Mouse (Mus musculus): Measurements from ENCODE around the gene Syngr1.

The Syngr1 gene

GRCm38 (mm10) chr15:80091121-80091955 is at the start of gene Syngr1, which contains the start of gene Rpl3:
Syngr1 (plus strand) TSS chr15:80091334.
Rpl3 (minus strand) TSS chr15:80091868.
- CTCF ChIA-PET, result interaction anchor here (0.5 kb wide), 1 partner anchor 272 kb away, joined by 3 read pairs; no protein-coding TSS in a partner anchor

DNA sequence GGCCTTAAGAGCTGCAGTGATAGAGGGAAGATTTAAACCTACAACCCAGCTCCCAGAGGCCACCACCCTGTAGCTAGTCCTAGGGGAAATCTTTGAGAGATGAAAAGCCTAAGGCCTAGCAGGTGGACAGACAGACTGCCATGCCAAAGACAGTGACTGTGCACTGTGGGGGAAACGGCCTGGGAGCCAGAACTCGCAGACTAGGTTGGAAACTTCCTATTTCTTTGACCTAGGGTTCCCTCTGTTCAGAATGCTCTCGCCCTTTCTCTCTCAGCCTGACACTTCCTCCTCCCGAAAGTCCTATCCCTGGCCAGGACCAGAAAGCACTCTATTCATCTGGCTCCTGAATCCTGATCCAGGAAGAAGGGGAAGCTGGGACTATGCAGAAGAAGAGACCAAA is 49.0 kb upstream of the Syngr1 start:
- CTCF ChIA-PET, result no interaction called here

- CTCF ChIA-PET, result no interaction called here
Observed at GRCm38 (mm10) chr15:80044249-80044648, 46.9 kb upstream of the Syngr1 start.

DNA sequence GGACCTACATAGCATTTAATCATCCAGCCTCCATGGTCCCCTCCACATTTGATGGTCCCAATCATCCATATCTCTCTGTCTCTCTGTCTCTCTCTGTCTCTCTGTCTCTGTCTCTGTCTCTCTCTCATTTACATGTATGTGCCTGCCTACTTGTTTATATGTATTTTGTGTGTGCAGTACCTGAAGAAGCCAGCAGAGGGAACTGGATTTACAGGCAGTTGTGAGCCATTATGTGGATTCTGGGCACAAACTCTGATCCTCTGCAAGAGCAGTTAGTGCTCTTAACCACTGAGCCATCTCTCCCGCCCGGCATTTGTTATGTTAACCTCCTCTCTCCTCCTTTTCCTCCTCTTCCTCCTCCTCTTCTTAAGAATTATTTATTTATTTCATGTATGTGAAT is 45.4 kb upstream of the Syngr1 start:
- CTCF ChIA-PET, result no interaction called here

DNA sequence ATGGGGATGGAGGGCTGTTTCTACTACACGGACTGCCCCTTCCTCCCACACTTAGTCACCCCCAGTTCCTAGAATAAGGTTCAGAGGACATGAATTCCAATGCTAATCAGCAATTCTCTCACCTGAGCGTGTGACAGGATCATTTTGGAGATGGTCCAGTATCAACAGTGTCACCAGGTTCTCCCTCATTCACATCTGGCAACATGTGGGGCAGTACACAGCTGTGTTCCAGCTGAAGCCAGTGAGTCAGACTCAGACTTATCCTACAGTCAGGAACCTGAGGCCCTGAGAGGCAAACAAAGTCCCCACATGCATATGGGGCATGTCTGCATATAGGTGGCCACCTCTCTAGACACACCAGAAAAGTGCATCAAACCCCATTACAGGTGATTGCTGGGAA is 43.9 kb upstream of the Syngr1 start:
- CTCF ChIA-PET, result no interaction called here

DNA sequence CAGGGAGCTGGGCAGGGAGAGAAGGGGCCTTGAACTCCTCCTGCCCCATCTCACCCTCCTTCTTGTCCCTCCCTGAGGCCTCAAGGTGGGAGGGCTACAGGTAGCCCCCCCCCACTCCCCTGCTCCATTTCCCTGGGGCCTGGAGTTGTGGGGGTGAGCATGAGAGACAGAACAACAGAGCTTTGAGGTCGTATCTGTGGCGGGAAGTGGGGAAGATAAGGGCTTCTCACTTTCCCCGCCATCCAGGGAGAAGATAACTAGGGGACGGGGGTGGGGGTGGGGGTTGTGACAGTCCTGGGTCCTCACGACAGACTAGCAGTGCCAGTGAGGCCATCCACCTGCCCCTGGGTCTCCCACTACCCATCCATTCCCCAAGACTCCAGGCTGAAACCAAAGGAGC is 43.2 kb upstream of the Syngr1 start:
- CTCF ChIA-PET, result interaction anchor here (0.6 kb wide), 1 partner anchor 9 kb away, joined by 3 read pairs; no protein-coding TSS in a partner anchor

GRCm38 (mm10) chr15:80050093-80050492 is 41.0 kb upstream of the Syngr1 start:
- CTCF ChIA-PET, result interaction anchor here (0.7 kb wide), 1 partner anchor 446 kb away, joined by 9 read pairs; no protein-coding TSS in a partner anchor

- CTCF ChIA-PET, result no interaction called here
Observed at GRCm38 (mm10) chr15:80051092-80051761, 39.9 kb upstream of the Syngr1 start.

DNA sequence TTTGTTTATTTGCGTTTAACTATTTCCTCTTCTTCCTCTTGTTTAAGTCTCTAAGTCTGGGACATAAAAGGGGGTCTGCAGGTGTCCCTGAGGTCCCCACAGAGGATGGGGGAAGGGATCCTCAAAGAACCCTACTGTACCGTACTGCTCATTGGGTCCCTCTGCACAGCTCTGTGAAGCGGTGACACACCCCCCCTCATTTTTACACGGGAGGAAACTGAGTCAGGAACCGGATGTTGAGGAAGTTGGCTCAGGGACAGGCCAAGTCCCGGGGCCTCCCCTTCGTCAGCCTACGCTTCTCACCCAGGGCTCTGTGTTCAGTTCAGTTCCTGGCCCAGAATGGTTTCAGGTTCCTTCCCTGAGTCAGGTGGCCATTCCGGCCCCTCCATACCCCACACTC is 39.4 kb upstream of the Syngr1 start:
- CTCF ChIA-PET, result no interaction called here

DNA sequence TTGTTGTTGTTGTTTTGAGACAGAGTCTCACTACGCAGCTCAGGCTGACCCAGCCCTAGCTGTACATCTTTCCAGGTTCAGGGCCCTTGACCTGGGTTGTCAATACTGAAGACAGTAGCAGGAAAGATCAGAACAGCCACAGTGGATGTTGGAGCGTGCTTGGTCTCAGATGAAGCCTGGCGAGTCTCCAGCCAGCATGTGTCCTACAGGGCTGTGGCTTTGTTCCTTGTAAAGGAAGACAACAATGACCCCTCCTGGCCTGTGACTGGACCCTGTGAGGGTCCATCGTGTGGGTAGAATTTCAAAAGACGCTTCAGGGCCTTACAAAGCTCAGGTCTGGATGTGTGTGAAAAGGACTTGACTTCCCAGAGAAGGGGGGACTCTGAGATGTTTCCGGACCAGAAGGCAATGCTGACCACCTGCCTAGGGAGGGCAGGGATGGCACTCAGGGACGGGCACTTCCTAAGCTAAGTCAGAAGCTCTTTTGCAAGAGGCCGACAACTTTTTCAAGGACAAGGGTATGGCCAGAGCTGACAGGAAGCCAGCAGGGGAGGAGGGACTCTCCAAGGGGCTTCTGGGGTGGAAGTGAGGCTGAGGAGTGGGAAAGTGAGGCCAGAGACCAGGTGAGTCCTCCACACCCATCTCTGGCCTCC is 37.6 kb upstream of the Syngr1 start:
- CTCF ChIA-PET, result no interaction called here

GRCm38 (mm10) chr15:80054034-80054710 is 37.0 kb upstream of the Syngr1 start:
- CTCF ChIA-PET, result no interaction called here

GRCm38 (mm10) chr15:80058151-80058550 is 33.0 kb upstream of the Syngr1 start:
- CTCF ChIA-PET, result no interaction called here

DNA sequence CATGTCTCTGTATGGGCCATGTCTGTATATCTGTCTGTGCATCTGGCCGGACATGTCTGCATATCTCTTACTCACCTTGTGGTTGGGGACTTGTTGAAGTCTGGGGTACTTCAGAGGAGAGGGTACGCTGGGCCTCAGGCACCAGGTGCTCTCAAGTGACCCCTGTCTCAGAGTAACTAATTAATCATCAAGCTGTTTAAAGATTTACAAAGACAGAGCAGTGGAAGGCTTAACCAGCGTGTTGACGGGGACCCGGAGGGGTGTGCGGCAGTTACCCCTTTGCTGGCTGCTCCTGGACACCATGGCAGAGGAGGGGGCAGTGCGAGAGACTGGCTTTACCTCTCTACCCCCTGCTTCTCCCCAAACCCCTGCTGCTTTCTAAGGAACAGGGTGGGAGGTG is 31.5 kb upstream of the Syngr1 start:
- CTCF ChIA-PET, result no interaction called here

DNA sequence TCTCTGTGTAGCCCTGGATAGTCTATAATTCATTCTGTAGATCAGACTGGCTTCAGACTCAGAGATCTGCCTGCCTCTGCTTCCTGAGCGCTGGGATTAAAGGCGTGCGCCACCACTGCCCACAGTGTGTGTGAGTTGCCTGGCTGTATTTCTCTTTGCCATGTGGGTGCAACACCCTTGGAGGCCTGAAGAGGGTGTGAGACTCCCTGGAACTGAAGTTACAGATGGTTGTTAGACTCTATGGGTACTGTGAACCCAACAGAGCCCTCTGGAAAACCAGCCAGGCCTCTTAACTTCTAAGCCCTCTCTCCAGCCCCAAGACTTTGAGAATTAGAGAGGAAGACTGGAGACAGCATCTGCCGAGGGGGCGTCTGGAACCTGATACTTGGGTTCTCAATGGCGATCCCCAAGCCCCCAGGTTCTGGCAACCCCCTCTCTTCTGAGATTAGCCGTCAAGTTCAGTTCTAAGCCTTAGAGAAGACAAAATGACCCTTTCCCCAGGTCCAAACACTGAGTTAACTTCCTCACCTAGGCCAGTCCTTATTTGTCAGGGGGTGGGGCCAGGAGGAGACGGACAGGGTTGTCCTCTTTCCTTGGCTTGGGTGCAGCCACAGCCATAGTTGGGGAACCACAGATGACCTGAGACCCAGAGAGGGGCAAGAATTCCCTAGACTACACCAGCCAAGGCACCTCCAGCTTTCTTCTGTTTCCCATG is 30.6 kb upstream of the Syngr1 start:
- CTCF ChIA-PET, result no interaction called here

- CTCF ChIA-PET, result no interaction called here
Observed at GRCm38 (mm10) chr15:80061071-80061550, 30.0 kb upstream of the Syngr1 start.

DNA sequence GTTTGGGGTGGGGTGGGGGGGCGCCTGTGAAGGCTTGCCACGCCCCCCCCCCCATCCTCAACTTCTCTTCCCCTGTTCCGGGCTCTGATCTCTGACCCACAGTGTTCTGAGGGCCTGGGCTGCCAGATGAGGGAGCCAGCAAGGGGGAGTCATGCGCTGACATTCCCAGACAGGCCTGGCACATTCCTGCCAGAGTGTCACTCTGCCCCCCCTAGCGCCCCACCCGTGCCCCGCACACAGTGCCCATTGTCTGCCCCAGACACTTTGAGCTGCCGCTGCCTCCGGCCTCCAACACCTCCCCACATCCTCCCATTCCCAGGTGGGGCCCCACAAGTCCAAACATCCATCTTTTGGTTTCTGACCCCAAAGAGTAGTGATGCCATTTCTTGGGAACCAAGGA is 28.8 kb upstream of the Syngr1 start:
- CTCF ChIA-PET, result interaction anchor here (0.6 kb wide), 2 partner anchors 60 to 305 kb away, joined by 4 to 6 read pairs; no protein-coding TSS in a partner anchor

DNA sequence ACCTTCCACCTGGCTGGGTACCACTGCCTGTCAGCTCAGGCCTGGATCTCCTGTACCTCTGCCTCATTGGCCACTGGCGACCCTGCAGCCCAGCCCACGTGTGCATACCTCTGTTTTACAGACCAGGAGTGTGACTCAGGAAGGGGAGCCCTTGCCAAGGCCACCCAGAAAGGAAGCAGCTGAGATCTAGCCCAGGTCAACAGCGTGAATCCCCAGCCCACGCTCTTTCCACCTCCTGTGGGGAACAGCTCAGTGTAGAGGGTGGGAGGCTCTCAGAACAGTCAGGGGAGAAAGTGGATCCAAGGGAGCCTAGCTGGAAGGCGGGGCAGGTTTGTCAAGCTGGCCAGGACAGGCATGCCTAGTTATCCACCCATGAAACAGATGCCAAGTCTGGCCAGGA is 28.3 kb upstream of the Syngr1 start:
- CTCF ChIA-PET, result no interaction called here

DNA sequence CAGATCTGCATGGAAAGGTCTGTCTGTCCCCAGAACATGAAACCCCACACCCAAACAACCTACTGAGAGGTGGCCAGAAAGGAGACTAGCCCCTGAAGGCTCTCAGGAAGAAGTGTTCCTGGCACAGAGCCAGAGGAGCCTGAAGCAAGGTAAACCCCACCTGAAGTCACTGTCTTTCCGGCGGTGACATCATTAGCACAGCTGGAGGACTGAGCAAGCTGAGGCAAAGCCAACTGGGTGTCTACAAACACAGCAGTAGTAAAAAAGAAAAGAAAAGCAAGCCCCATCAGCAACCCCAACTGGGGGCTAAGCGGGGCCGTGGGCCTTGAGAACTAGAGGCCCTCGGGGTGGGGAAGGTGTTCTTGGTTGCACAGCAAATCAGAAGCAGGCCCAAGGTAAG is 26.2 kb upstream of the Syngr1 start:
- CTCF ChIA-PET, result no interaction called here

DNA sequence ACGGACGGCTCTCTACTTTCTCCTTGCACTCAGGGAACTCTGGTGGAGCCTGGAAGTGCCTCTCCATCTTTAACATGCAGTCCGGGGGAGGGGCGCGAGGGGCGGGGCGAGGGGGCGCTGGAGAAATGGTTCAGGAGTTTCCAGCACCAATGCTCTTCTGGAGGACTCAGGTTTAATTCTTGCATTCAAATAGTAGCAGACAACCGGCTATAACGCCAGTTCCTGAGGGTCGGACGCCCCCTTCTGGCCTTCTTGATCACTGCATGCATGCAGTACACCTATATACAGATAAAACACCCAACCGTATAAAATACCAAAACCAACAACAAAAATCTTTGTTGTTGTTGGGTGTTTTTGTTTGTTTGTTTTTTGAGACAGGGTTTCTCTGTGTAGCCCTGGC is 25.7 kb upstream of the Syngr1 start:
- CTCF ChIA-PET, result no interaction called here

DNA sequence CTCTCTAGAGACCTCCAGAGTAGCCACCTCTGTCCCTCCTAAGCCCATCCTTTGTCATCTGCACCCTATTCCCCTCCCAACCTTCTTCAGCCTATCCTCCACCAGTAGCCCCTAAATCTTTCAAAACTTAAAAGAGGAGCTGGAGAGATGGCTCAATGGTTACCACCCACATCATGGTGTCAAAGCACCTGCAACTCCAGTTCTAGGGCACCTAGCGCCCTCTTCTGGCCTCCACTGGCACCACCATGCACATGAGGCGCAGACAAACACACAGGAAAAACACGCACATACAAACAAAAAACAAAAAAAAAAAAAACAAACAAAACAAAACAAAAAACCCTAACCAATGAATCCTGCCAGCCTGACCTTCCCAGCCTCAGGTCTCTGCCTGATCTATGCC is 24.6 kb upstream of the Syngr1 start:
- CTCF ChIA-PET, result interaction anchor here (1.0 kb wide), 1 partner anchor 69 kb away, joined by 3 read pairs; no protein-coding TSS in a partner anchor

GRCm38 (mm10) chr15:80069171-80069570 is 22.0 kb upstream of the Syngr1 start:
- CTCF ChIA-PET, result no interaction called here

All from spleen, embryonic (tissue).